Mouse (Mus musculus): ENCODE measurements around the gene Hist1h3e. TPM values are rescaled to one million over a fixed set of nuclear protein-coding genes. Genes with fewer than 3 reads are reported as not detected.
A peak's percentile ranks its signal among the peaks of the same experiment; 100 is the strongest.
"Not testable (repeated sequence)": the region's sequence is repeated elsewhere in the genome, so short reads cannot be mapped to it uniquely, and the experiment has no call there.

Gene Hist1h3e
- polyA plus RNA-seq (2012): 2.9 and 16.6 TPM in 2 replicates

DNA sequence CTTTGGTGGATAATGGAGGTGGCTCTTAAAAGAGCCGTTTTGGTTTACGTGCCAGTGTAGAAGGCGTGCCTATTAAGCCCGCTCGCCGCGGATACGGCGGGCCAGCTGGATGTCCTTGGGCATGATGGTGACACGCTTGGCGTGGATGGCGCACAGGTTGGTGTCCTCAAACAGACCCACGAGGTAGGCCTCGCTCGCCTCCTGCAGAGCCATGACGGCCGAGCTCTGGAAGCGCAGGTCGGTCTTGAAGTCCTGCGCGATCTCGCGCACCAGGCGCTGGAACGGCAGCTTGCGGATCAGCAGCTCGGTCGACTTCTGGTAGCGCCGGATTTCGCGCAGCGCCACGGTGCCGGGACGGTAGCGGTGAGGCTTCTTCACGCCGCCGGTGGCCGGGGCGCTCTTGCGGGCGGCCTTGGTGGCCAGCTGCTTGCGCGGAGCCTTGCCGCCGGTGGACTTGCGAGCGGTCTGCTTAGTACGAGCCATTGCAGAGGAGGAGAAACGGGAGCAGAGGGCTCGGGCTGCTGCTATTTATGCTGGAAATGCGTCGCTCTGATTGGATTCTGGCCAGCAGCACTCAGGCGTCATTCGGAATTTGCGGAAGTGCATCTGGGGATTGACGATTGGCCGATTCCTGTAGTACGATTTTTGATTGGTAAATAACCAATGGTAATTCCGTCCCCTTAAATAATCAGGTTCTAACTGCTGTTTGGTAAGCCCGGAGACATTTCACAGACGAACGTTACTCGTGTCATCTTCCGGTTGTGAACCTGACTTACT lies at the start of gene Hist1h3e:
Gene Hist1h3e, minus strand, starts transcription at position 487 of the 777 bp plus-strand sequence.
- peaks cover 54% of the 10 kb centered on the region for H3K4me1 ChIP-seq (ENCODE audit: control insufficient read depth)
- H3K4me3 ChIP-seq (replicated peaks): peak within 1 kb of the TSS; percentile 60
- not testable (repeated sequence) for H3K9me3 ChIP-seq (ENCODE audit: control insufficient read depth, low read length); H3K36me3 ChIP-seq (ENCODE audit: control insufficient read depth); H3K27me3 ChIP-seq (ENCODE audit: control insufficient read depth)

DNA sequence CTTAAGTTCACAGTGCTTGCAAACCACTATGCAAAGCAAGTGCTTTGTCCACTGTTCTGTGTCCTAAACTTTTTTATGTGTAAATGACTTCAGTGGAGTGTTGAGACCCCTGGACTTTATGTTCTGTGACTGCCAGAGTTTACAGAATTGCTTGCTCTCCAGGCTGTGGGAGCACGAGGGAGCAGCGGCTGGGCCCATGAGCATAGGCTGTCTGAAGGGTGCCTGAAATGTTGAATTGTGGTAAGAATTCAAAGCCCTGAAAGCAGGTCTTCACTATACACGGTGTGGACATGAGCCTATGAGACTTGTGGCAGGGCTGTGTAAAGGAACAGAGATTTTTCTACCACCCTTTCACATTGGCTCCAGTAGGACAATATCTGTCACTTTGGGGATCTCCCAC lies 49.5 kb upstream of the Hist1h3e start:
- H3K9me3 ChIP-seq (ENCODE audit: control insufficient read depth, low read length): no peaks in the 10 kb centered on the region
- TF ChIP-seq GATA1 (IDR thresholded peaks at IDR 0.05; ENCODE audit: low read length) (no peak), TAL1 (IDR thresholded peaks at IDR 0.05; ENCODE audit: low read length) (no peak)
- H3K27me3 ChIP-seq (ENCODE audit: control insufficient read depth): no peaks in the 10 kb centered on the region
- H3K4me3 ChIP-seq (replicated peaks): no peak overlapping the region
- peaks cover 53% of the 10 kb centered on the region for H3K36me3 ChIP-seq (ENCODE audit: control insufficient read depth)
- H3K4me1 ChIP-seq (ENCODE audit: control insufficient read depth): peaks cover 34% of the 10 kb centered on the region

DNA sequence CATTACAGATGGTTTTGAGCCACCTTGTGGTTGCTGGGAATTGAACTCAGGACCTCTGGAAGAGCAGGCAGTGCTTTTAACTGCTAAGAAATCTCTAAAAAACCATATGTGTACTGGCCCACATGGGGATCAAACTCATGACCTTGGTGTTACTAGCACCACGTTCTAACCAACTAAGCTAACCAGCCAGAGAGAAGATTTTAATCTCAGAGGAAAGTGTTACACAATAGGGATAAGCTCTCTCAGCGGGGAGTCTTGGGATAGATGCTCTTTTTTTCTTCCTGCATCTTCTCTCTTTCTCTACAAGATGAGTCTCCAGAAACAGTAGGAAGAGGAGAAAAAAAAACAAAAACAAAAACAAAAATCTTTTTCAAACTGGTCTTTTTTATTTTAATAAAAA lies 48.2 kb upstream of the Hist1h3e start:
- Histone ChIP-seq H3K36me3 (ENCODE audit: control insufficient read depth) (peaks cover 55% of the 10 kb centered on the region), H3K9me3 (ENCODE audit: control insufficient read depth, low read length) (no peaks in the 10 kb centered on the region), H3K27me3 (ENCODE audit: control insufficient read depth) (no peaks in the 10 kb centered on the region), H3K4me1 (ENCODE audit: control insufficient read depth) (peaks cover 36% of the 10 kb centered on the region), H3K4me3 (replicated peaks) (no peak overlapping the region)
- TF ChIP-seq GATA1 (IDR thresholded peaks at IDR 0.05; ENCODE audit: low read length): no peak
- no peak for TF ChIP-seq TAL1 (IDR thresholded peaks at IDR 0.05; ENCODE audit: low read length)

DNA sequence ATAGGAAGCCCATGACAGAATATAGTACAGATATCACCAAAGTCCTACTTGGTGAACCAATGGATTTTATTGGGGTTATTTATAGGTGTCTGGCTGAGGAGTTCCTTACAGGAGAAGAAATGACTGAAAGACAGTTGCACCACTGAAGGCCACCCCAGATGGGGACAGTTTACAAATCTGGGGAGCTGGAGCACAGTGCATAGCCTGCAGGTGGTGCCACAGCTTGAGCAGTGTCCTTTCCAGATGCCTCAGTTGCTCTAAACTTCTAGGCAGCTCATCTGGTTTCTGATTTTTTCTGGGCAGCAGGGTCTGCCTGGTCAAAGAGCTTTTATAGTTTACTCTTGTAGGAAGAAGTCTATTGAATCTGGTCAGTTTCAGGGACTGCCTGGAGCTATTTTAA lies 47.7 kb upstream of the Hist1h3e start:
- peak overlapping the region; percentile 25 for H3K4me3 ChIP-seq (replicated peaks)
- TF ChIP-seq TAL1 (IDR thresholded peaks at IDR 0.05; ENCODE audit: low read length): no peak
- no peak for TF ChIP-seq GATA1 (IDR thresholded peaks at IDR 0.05; ENCODE audit: low read length)
- peaks cover 41% of the 10 kb centered on the region for H3K4me1 ChIP-seq (ENCODE audit: control insufficient read depth)
- H3K9me3 ChIP-seq (ENCODE audit: control insufficient read depth, low read length): no peaks in the 10 kb centered on the region
- H3K36me3 ChIP-seq (ENCODE audit: control insufficient read depth): peaks cover 56% of the 10 kb centered on the region
- H3K27me3 ChIP-seq (ENCODE audit: control insufficient read depth): no peaks in the 10 kb centered on the region

DNA sequence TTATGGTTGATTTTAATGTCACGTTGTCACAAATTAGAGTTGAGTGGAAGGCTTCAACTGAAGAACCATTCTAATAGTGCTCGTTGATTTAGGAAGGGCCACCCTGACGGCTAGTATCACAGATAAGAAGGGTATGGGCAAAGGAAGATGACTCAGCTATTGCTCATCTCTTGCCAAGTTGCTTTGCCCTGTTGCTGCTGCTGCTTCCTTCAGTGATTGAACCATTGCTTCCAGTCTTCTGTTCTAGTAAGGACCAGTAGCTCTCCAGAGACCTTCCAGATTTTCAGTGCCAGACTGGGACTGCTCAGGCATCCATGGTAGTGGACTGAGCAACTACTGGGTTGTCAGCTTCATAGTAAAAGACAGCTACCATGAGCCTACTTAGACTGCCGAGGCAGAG lies 47.0 kb upstream of the Hist1h3e start:
- peaks cover 51% of the 10 kb centered on the region for H3K36me3 ChIP-seq (ENCODE audit: control insufficient read depth)
- H3K4me1 ChIP-seq (ENCODE audit: control insufficient read depth): peaks cover 45% of the 10 kb centered on the region
- H3K27me3 ChIP-seq (ENCODE audit: control insufficient read depth): no peaks in the 10 kb centered on the region
- peak overlapping the region; percentile 43 for H3K4me3 ChIP-seq (replicated peaks)
- no peaks in the 10 kb centered on the region for H3K9me3 ChIP-seq (ENCODE audit: control insufficient read depth, low read length)
- TF ChIP-seq TAL1 (IDR thresholded peaks at IDR 0.05; ENCODE audit: low read length) (no peak), GATA1 (IDR thresholded peaks at IDR 0.05; ENCODE audit: low read length) (peak; percentile 56; the same call in 1 of the 2 replicates)

DNA sequence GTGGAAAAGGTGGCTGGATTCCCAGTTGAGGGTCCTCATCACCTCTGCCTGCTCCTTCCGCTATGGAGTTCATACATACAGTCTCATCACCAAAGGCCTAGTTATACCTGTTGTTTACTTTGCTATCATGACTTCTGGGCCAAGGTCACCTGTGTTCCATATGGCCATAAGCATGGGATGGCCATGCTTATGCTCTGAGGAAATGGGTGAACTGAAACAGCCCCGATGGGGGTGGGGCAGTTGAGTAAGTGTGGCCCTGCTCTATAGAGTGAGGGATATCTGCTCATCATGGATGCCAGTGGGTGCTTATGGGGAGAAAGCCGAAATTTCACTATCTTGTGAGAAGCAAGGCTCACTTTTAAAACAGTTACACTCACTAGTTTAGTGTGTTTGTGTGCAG lies 42.9 kb upstream of the Hist1h3e start:
- H3K36me3 ChIP-seq (ENCODE audit: control insufficient read depth): peaks cover 29% of the 10 kb centered on the region
- H3K9me3 ChIP-seq (ENCODE audit: control insufficient read depth, low read length): peaks cover 4% of the 10 kb centered on the region
- H3K27me3 ChIP-seq (ENCODE audit: control insufficient read depth): no peaks in the 10 kb centered on the region
- peaks cover 53% of the 10 kb centered on the region for H3K4me1 ChIP-seq (ENCODE audit: control insufficient read depth)
- H3K4me3 ChIP-seq (replicated peaks): no peak overlapping the region
- TF ChIP-seq GATA1 (IDR thresholded peaks at IDR 0.05; ENCODE audit: low read length) (no peak), TAL1 (IDR thresholded peaks at IDR 0.05; ENCODE audit: low read length) (no peak)

DNA sequence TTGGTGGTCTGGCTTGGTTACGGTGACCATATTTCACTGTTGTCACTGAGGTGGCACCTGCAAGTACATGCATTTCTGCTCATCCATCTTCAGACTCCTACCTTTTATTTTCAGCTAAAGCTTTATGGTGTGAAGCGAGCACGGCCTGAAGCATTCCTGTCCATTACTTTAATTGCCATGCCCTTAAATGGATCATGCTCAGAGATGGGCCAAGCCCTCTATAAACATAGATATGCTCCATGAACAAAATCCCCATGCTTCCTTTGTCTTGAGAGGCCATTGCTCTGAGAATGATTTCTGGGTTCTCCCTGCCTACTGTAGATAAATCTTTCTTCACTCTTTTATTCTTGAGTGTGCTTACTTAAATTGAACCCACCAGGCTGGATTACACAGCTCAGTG lies 42.3 kb upstream of the Hist1h3e start:
- TF ChIP-seq GATA1 (IDR thresholded peaks at IDR 0.05; ENCODE audit: low read length) (no peak), TAL1 (IDR thresholded peaks at IDR 0.05; ENCODE audit: low read length) (no peak)
- H3K4me1 ChIP-seq (ENCODE audit: control insufficient read depth): peaks cover 47% of the 10 kb centered on the region
- peaks cover 4% of the 10 kb centered on the region for H3K9me3 ChIP-seq (ENCODE audit: control insufficient read depth, low read length)
- no peaks in the 10 kb centered on the region for H3K27me3 ChIP-seq (ENCODE audit: control insufficient read depth)
- H3K4me3 ChIP-seq (replicated peaks): no peak overlapping the region
- peaks cover 29% of the 10 kb centered on the region for H3K36me3 ChIP-seq (ENCODE audit: control insufficient read depth)

DNA sequence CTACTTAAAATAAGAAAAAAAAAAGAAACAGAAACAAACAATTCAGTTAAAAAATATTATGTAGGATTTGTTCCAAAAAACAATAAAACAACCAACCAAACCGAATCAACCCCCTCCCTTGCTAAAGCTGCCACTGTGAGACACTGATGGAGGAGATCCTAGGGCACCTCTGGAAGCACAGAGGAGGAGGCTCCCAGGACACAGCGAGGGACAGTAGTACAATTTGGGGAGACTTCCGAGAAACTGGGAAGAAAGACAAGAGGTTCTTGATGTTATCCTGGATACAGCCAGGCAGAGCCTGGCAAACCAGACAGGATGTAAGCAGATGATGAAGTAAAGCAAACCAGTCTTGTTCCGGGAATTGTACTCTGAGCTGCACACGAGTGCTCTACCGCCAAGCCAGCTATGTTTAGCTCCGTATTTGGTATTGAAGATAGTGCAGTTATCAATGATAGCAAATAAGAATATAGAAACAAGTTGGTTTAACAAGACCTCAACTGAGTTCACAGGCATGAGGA lies 41.1 kb upstream of the Hist1h3e start:
- no peak for TF ChIP-seq TAL1 (IDR thresholded peaks at IDR 0.05; ENCODE audit: low read length)
- TF ChIP-seq GATA1 (IDR thresholded peaks at IDR 0.05; ENCODE audit: low read length): no peak
- H3K4me1 ChIP-seq (ENCODE audit: control insufficient read depth): peaks cover 44% of the 10 kb centered on the region
- no peaks in the 10 kb centered on the region for H3K27me3 ChIP-seq (ENCODE audit: control insufficient read depth)
- H3K9me3 ChIP-seq (ENCODE audit: control insufficient read depth, low read length): peaks cover 4% of the 10 kb centered on the region
- H3K36me3 ChIP-seq (ENCODE audit: control insufficient read depth): peaks cover 27% of the 10 kb centered on the region
- no peak overlapping the region for H3K4me3 ChIP-seq (replicated peaks)

DNA sequence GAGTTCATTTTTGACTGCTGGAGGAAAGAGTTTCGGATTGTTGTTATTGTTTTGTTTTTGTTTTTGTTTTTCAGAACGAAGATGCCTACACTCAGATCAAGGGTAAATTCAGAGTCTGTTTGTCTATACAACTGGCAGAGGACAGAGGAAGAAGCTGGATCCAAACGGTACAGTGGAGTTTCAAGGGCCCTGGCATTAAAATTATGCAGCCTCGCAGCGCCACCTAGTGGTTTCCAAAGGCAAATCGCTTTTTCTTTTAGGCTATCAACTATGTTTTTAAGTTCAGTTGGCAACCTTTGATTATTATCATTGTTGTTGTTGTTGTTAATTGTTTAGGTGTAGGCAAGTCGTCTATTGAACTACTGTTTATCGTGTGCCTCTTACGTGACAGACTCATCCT lies 35.8 kb upstream of the Hist1h3e start:
- H3K27me3 ChIP-seq (ENCODE audit: control insufficient read depth): no peaks in the 10 kb centered on the region
- peaks cover 9% of the 10 kb centered on the region for H3K36me3 ChIP-seq (ENCODE audit: control insufficient read depth)
- peaks cover 69% of the 10 kb centered on the region for H3K4me1 ChIP-seq (ENCODE audit: control insufficient read depth)
- TF ChIP-seq TAL1 (IDR thresholded peaks at IDR 0.05; ENCODE audit: low read length) (no peak), GATA1 (IDR thresholded peaks at IDR 0.05; ENCODE audit: low read length) (no peak)
- peaks cover 4% of the 10 kb centered on the region for H3K9me3 ChIP-seq (ENCODE audit: control insufficient read depth, low read length)
- peak overlapping the region; percentile 42 for H3K4me3 ChIP-seq (replicated peaks)
